11 mouse cellular contexts compared by ENCODE assay signal in genomic region chr7:100851481-100852356, GRCm38 (mm10). TPM values are rescaled to one million over a fixed set of nuclear protein-coding genes. Genes with fewer than 3 reads are reported as not detected.
A peak's percentile ranks its signal among the peaks of the same experiment; 100 is the strongest.
DNase-seq lines count a peak whose midpoint lies in the region; ATAC-seq lines count a peak whose summit lies in the region.
"Had no signal": no experiment of that assay in that cellular context is flagged by ENCODE, and none has a peak within 500 bp of the region (broad histone marks: within the 10 kb centered on the region; RNA-seq: fewer than 3 reads in every experiment).

No protein-coding gene starts in this region.

- no peaks in the 10 kb centered on the region for H3K36me3 ChIP-seq in heart, embryonic 15.5 days
- H3K36me3 ChIP-seq in lung, embryonic 15.5 days: no peaks in the 10 kb centered on the region
- H3K36me3 ChIP-seq in embryonic facial prominence, embryonic 15.5 days: no peaks in the 10 kb centered on the region
- peaks cover 82% of the 10 kb centered on the region for H3K36me3 ChIP-seq in liver, embryonic 15.5 days (replicated peaks)

- peak overlapping the region; percentile 43 for H3K27ac ChIP-seq in heart, embryonic 15.5 days
- H3K27ac ChIP-seq in lung, embryonic 15.5 days: peak overlapping the region; percentile 39
- H3K27ac ChIP-seq in embryonic facial prominence, embryonic 15.5 days (replicated peaks): peak overlapping the region; percentile 51; the same call in 1 of the 2 replicates
- peak overlapping the region; percentile 7 for H3K27ac ChIP-seq in liver, embryonic 15.5 days (replicated peaks)
- H3K27ac ChIP-seq: macrophage had no signal

- H3K9ac ChIP-seq in heart, embryonic 15.5 days: peak overlapping the region; percentile 26; the same call in 1 of the 2 replicates
- H3K9ac ChIP-seq in lung, embryonic 15.5 days: no peak overlapping the region
- no peak overlapping the region for H3K9ac ChIP-seq in embryonic facial prominence, embryonic 15.5 days
- H3K9ac ChIP-seq in liver, embryonic 15.5 days: no peak overlapping the region

- H3K4me2 ChIP-seq in heart, embryonic 15.5 days: no peak overlapping the region
- no peak overlapping the region for H3K4me2 ChIP-seq in lung, embryonic 15.5 days
- no peak overlapping the region for H3K4me2 ChIP-seq in embryonic facial prominence, embryonic 15.5 days (replicated peaks)
- no peak overlapping the region for H3K4me2 ChIP-seq in liver, embryonic 15.5 days

- no peak overlapping the region for H3K4me3 ChIP-seq in heart, embryonic 15.5 days
- no peak overlapping the region for H3K4me3 ChIP-seq in lung, embryonic 15.5 days
- H3K4me3 ChIP-seq in embryonic facial prominence, embryonic 15.5 days (replicated peaks): no peak overlapping the region
- no peak overlapping the region for H3K4me3 ChIP-seq in liver, embryonic 15.5 days (replicated peaks)

- no peak for ATAC-seq in heart, embryonic 15.5 days (replicated peaks; ENCODE audit: insufficient number of reproducible peaks, insufficient read depth, low FRiP score, low read depth)
- ATAC-seq in lung, embryonic 15.5 days (ENCODE audit: borderline replicate concordance, extremely low read depth, low FRiP score, low TSS enrichment): no peak
- 0 out of 2 replicates have a peak, but pooled peaks have one; percentile 13 for ATAC-seq in embryonic facial prominence, embryonic 15.5 days (ENCODE audit: insufficient number of reproducible peaks, low FRiP score, low TSS enrichment, low read depth)
- ATAC-seq in liver, embryonic 15.5 days (ENCODE audit: insufficient read depth): no peak

- WGBS in heart, embryonic 15.5 days: 42% methylated on average over 9 of the region's 9 CpGs
- 41% methylated on average over 9 of the region's 9 CpGs for WGBS in lung, embryonic 15.5 days
- WGBS in embryonic facial prominence, embryonic 15.5 days: 61% methylated on average over 9 of the region's 9 CpGs
- 79% methylated on average over 9 of the region's 9 CpGs for WGBS in liver, embryonic 15.5 days (ENCODE audit: insufficient replicate concordance)

- DNase-seq in heart, adult 8-10 months (ENCODE audit: low spot score): no peak
- no peak for DNase-seq in lung, postnatal 36 days
- no peak for DNase-seq in adipocyte (ENCODE audit: low spot score)
- DNase-seq in ovary, adult 18-20 months (ENCODE audit: low spot score): no peak
- DNase-seq: adrenal gland, postnatal 25 days; layer of hippocampus, postnatal 36 days had no signal

- no peaks in the 10 kb centered on the region for H3K9me3 ChIP-seq in heart, embryonic 15.5 days (replicated peaks)
- H3K9me3 ChIP-seq in lung, embryonic 15.5 days: no peaks in the 10 kb centered on the region
- no peaks in the 10 kb centered on the region for H3K9me3 ChIP-seq in embryonic facial prominence, embryonic 15.5 days (replicated peaks)
- H3K9me3 ChIP-seq in liver, embryonic 15.5 days (replicated peaks): no peaks in the 10 kb centered on the region

- no peaks in the 10 kb centered on the region for H3K27me3 ChIP-seq in heart, embryonic 15.5 days
- no peaks in the 10 kb centered on the region for H3K27me3 ChIP-seq in lung, embryonic 15.5 days
- no peaks in the 10 kb centered on the region for H3K27me3 ChIP-seq in embryonic facial prominence, embryonic 15.5 days
- no peaks in the 10 kb centered on the region for H3K27me3 ChIP-seq in liver, embryonic 15.5 days

- H3K4me1 ChIP-seq in heart, embryonic 15.5 days (replicated peaks): peaks cover 48% of the 10 kb centered on the region
- H3K4me1 ChIP-seq in lung, embryonic 15.5 days: peaks cover 34% of the 10 kb centered on the region
- H3K4me1 ChIP-seq in embryonic facial prominence, embryonic 15.5 days: peaks cover 47% of the 10 kb centered on the region
- peaks cover 86% of the 10 kb centered on the region for H3K4me1 ChIP-seq in liver, embryonic 15.5 days (replicated peaks)

RNA-seq across cellular contexts. Expression of gene Relt, which starts 11.5 kb away (rescaled TPM):
- polyA plus RNA-seq in heart, embryonic 15.5 days (2015; fragmentation: Nextera tagmentation; extraction: Ambion mirVana): 2.5 and 4.9 TPM in 2 replicates
- 1 to 10 TPM; 3.8 to 4.1 (median 3.9) TPM for total RNA-seq in heart, adult 8-10 months (2022)
- 3.6 and 4.6 TPM in 2 replicates for polyA plus RNA-seq in lung, embryonic 15.5 days (2015; fragmentation: Nextera tagmentation; extraction: Ambion mirVana)
- polyA plus RNA-seq in embryonic facial prominence, embryonic 15.5 days (2015; fragmentation: Nextera tagmentation; extraction: Ambion mirVana): 3.5 and 4.2 TPM in 2 replicates
- 17.4 and 21.4 TPM in 2 replicates for polyA plus RNA-seq in liver, embryonic 15.5 days (2015; fragmentation: Nextera tagmentation; extraction: Ambion mirVana)
